16 mouse cellular contexts compared by ENCODE assay signal in genomic region chr4:152996641-152997040, GRCm38 (mm10).
"Had no signal": no experiment of that assay in that cellular context is flagged by ENCODE, and none has a peak within 500 bp of the region (broad histone marks: within the 10 kb centered on the region; RNA-seq: fewer than 3 reads in every experiment).

No protein-coding gene starts in this region.

- H3K4me1 ChIP-seq: limb, embryonic 12.5 days; liver, embryonic 13.5 days; lung, embryonic 15.5 days; megakaryocyte, embryonic 14.5 days; stomach, embryonic 15.5 days had no signal

- ATAC-seq: liver, postnatal 0 days; midbrain, embryonic 16.5 days had no signal

- H3K4me2 ChIP-seq: limb, embryonic 12.5 days; liver, embryonic 13.5 days; lung, embryonic 15.5 days; midbrain, embryonic 11.5 days; stomach, embryonic 15.5 days had no signal

- H3K27ac ChIP-seq: left cerebral cortex, adult 2 months; limb, embryonic 12.5 days; liver, embryonic 13.5 days; lung, embryonic 15.5 days; macrophage; stomach, embryonic 15.5 days had no signal

- H3K27me3 ChIP-seq: liver, embryonic 13.5 days; lung, embryonic 15.5 days; megakaryocyte, embryonic 14.5 days; stomach, embryonic 15.5 days had no signal

- H3K9ac ChIP-seq: limb, embryonic 12.5 days; liver, embryonic 13.5 days; liver, postnatal 0 days; lung, embryonic 15.5 days; stomach, embryonic 15.5 days had no signal

- DNase-seq: kidney, postnatal 25 days; liver; liver, embryonic 13.5 days; liver, postnatal 0 days; lung, postnatal 14 days; right cerebral cortex, postnatal 14 days; thymus, adult 2 months; thymus, postnatal 25 days had no signal

- H3K9me3 ChIP-seq: limb, embryonic 12.5 days; lung, embryonic 15.5 days; stomach, embryonic 15.5 days had no signal

- H3K4me3 ChIP-seq: left cerebral cortex, adult 2 months; limb, embryonic 12.5 days; liver, embryonic 13.5 days; lung, embryonic 15.5 days; megakaryocyte, embryonic 14.5 days; stomach, embryonic 15.5 days had no signal

- H3K36me3 ChIP-seq: limb, embryonic 12.5 days; liver, embryonic 13.5 days; lung, embryonic 15.5 days; stomach, embryonic 15.5 days had no signal
